Mouse (Mus musculus) liver, embryonic 15.5 days (tissue): ENCODE measurements around the gene Tlk1. TPM values are rescaled to one million over a fixed set of nuclear protein-coding genes. Genes with fewer than 3 reads are reported as not detected.

Experiments used
- ATAC-seq: fragments of 200-750 bp; cut with Nextera tagmentation; 2 replicates; pipeline ENCODE4 v1.8.0; 2017; ENCODE audit warnings: moderate number of reproducible peaks, mild to moderate bottlenecking, moderate library complexity; ENCODE audit not compliant: insufficient read depth
- H3K27ac ChIP-seq: fragments of 300-500 bp; sonication (generic); replicated peaks from 2 replicates; pipeline ENCODE4 v1.5.1; 2015; ENCODE audit warnings: mild to moderate bottlenecking, inconsistent platforms
- H3K27me3 ChIP-seq: fragments of 300-500 bp; sonication (generic); 2 replicates; pipeline ENCODE4 v1.6.1; 2015; ENCODE audit warnings: mild to moderate bottlenecking, inconsistent platforms
- H3K36me3 ChIP-seq: fragments of 300-500 bp; sonication (generic); replicated peaks from 2 replicates; pipeline ENCODE4 v1.6.1; 2015; ENCODE audit warnings: moderate library complexity, mild to moderate bottlenecking, inconsistent platforms
- H3K4me1 ChIP-seq: fragments of 300-500 bp; sonication (generic); replicated peaks from 2 replicates; pipeline ENCODE4 v1.6.1; 2015; ENCODE audit warnings: inconsistent platforms
- H3K4me2 ChIP-seq: fragments of 300-500 bp; sonication (generic); 2 replicates; pipeline ENCODE4 v1.6.1; 2015; ENCODE audit warnings: moderate library complexity, mild to moderate bottlenecking, inconsistent platforms
- H3K4me3 ChIP-seq: fragments of 300-500 bp; sonication (generic); replicated peaks from 2 replicates; pipeline ENCODE4 v1.5.1; 2015; ENCODE audit warnings: mild to moderate bottlenecking, inconsistent platforms
- H3K9ac ChIP-seq: fragments of 300-500 bp; sonication (generic); 2 replicates; pipeline ENCODE4 v1.6.1; 2015; ENCODE audit warnings: moderate library complexity, mild to moderate bottlenecking, inconsistent platforms
- H3K9me3 ChIP-seq: fragments of 300-500 bp; sonication (generic); replicated peaks from 2 replicates; pipeline ENCODE4 v1.6.1; 2016; ENCODE audit warnings: inconsistent platforms
- WGBS: fragments of 180-500 bp; shearing (Covaris S2); methylation state at CpG from one replicate; pipeline ENCODE4 v1.1.7; 2015; ENCODE audit warnings: mixed read lengths; ENCODE audit not compliant: insufficient replicate concordance; 5-methylcytosine and 5-hydroxymethylcytosine counted together
- polyA plus RNA-seq: library from polyadenylated mRNA; unstranded; fragments of >200 nt; fragmentation: Nextera tagmentation; extraction: Ambion mirVana; gene quantifications from 2 replicates; pipeline ENCODE4 v1.2.1, GENCODE M21; 2015

The Tlk1 gene
- 29.0 and 30.1 TPM in 2 replicates for polyA plus RNA-seq

DNA sequence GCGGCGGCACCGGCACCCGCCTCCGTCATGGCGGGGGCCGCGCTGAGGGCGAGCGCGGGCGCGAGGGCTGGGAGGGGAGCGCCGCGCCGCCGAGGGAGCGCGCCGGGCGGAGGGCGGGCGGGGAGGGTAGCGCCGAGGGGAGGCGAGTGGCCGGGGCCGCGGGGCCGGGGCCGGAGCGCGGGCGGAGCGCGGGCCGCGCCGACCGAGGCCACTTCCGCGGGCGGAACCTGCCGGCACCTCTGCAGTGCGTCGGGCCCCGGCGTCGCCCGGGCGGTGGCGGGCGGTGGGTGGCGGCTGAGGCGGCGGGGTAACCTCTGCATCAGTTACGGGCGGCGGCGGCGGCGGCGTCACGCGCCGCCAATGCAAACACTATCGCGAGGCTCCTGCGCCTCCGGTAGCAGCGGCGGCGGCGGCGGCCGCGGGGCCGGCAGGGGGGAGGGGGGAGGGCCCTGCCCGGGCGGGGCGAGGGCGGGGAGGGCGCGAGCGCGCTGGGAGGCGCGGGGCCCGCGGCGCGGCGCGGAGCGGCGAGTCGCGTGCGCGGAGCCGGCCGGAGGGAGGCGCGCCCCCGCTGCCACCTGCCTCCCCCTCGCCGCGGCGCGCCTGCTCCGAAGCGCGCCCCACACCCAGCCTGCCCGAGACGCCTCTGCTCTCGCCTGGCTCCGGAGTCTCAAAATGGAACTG, at the start of gene Tlk1:
Gene Tlk1, minus strand, starts transcription at position 358 of the 681 bp plus-strand sequence.
- Histone ChIP-seq H3K9me3 (no peaks in the 10 kb centered on the region), H3K27ac (peak within 1 kb of the TSS; percentile 100), H3K27me3 (no peaks in the 10 kb centered on the region), H3K36me3 (no peaks in the 10 kb centered on the region), H3K4me2 (peak within 1 kb of the TSS; percentile 65), H3K4me3 (peak within 1 kb of the TSS; percentile 99), H3K9ac (peak within 1 kb of the TSS; percentile 99), H3K4me1 (peaks cover 69% of the 10 kb centered on the region)
- under 1% methylated on average over 102 of the region's 118 CpGs for WGBS
- peak; percentile 80 for ATAC-seq

DNA sequence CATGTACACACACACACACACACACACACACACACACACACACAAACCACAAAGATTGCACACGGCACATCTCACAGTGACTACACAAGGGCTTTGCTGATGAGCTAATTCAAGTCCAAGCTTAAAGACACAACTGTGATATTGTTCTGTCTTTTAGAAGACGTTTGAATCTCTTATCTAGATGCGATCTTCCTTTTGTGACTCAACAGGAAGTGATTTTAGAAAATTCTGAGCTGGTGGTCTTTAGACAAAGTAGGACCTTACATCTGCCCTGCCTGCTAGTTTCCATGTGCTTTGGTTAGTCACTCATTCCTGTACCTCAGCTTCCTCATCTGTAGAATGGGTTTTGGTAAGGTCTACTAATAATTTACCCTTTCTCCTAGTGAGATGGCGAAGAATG, 49.6 kb upstream of the Tlk1 start:
- Histone ChIP-seq H3K27ac (no peak overlapping the region), H3K4me1 (peaks cover 24% of the 10 kb centered on the region), H3K36me3 (no peaks in the 10 kb centered on the region), H3K27me3 (0 out of 2 replicates have a peak, but pooled peaks cover 3% of the 10 kb centered on the region), H3K9ac (no peak overlapping the region), H3K4me3 (no peak overlapping the region), H3K9me3 (no peaks in the 10 kb centered on the region), H3K4me2 (no peak overlapping the region)
- ATAC-seq = no peak
- 47% methylated on average over 4 of the region's 4 CpGs for WGBS

DNA sequence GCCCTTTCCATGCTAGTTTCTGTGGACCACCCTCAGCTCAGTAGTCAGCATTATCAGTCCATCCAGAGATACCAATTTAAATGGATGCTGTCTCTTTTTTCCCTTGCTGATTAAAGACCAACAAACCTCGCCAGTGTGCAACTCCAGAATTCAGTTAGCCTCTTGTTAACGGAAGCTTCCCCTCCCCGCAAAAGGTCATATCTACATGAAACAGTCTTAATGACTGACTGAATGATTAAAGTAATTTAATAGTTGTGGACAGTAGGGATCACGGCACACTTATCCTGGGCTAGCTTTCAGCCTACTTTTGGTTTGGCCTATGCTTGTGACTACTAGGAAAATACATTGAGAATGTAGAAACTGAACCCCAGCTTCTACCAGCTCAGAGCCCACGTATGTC, 47.6 kb upstream of the Tlk1 start:
- peaks cover 24% of the 10 kb centered on the region for H3K4me1 ChIP-seq
- 32% methylated on average over 5 of the region's 5 CpGs for WGBS
- H3K27me3 ChIP-seq = 0 out of 2 replicates have a peak, but pooled peaks cover 3% of the 10 kb centered on the region
- H3K4me2 ChIP-seq = no peak overlapping the region
- no peak overlapping the region for H3K27ac ChIP-seq
- H3K9ac ChIP-seq = no peak overlapping the region
- H3K36me3 ChIP-seq = no peaks in the 10 kb centered on the region
- H3K4me3 ChIP-seq = no peak overlapping the region
- no peak for ATAC-seq
- no peaks in the 10 kb centered on the region for H3K9me3 ChIP-seq

DNA sequence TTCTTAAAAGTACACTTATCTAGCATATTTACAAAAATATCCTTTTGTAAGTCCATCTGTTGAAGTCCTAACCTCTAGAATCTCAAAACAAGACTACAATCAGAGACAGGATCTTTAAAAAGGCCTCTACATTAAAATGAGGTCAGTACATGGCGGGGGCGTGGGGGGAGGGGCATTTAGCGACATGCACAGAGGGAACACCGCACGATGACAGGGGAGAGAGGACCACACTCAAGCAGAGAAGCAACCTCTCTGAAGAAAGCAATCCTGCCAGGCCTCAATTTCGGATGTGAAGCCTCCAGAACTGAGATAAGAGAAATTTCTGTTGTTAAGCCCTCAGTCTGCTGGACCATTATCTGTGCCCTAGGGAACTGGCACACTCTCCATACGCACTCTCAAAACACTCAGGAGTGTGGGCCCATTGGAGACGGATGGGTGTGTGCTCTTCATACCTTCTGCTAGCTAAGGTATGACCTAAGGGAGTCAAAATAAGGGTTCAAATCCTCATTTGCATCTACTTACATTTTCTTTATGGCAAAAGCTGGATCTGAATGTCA, 46.0 kb upstream of the Tlk1 start:
- no peak overlapping the region for H3K4me3 ChIP-seq
- H3K27ac ChIP-seq = no peak overlapping the region
- WGBS = 23% methylated on average over 8 of the region's 8 CpGs
- no peaks in the 10 kb centered on the region for H3K36me3 ChIP-seq
- H3K27me3 ChIP-seq = 0 out of 2 replicates have a peak, but pooled peaks cover 3% of the 10 kb centered on the region
- H3K4me1 ChIP-seq = peaks cover 24% of the 10 kb centered on the region
- H3K9ac ChIP-seq = no peak overlapping the region
- H3K4me2 ChIP-seq = no peak overlapping the region
- 0 out of 2 replicates have a peak, but pooled peaks have one; percentile 12 for ATAC-seq
- H3K9me3 ChIP-seq = no peaks in the 10 kb centered on the region

DNA sequence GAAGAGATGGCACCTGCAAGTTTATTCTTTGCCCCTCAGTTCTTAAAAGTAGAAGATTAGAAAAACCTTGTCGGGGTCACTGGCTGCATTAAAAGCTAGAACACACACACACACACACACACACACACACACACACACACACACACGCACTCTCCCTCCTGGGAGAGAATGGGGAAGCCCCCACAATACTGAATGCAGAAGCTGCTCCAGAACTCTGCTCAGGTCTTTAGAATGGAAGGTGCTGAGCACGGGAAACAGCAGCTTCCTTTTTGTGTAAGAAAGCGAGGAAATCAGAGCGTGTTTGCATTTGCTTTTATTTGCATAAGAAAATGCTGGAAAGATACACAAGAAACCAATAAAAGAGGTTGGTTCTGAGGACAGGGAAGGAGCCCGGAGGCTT, 45.3 kb upstream of the Tlk1 start:
- no peak overlapping the region for H3K27ac ChIP-seq
- 26% methylated on average over 6 of the region's 6 CpGs for WGBS
- H3K4me1 ChIP-seq = peaks cover 24% of the 10 kb centered on the region
- ATAC-seq = no peak
- H3K4me2 ChIP-seq = no peak overlapping the region
- no peak overlapping the region for H3K4me3 ChIP-seq
- no peaks in the 10 kb centered on the region for H3K9me3 ChIP-seq
- no peaks in the 10 kb centered on the region for H3K36me3 ChIP-seq
- 0 out of 2 replicates have a peak, but pooled peaks cover 3% of the 10 kb centered on the region for H3K27me3 ChIP-seq
- H3K9ac ChIP-seq = no peak overlapping the region

DNA sequence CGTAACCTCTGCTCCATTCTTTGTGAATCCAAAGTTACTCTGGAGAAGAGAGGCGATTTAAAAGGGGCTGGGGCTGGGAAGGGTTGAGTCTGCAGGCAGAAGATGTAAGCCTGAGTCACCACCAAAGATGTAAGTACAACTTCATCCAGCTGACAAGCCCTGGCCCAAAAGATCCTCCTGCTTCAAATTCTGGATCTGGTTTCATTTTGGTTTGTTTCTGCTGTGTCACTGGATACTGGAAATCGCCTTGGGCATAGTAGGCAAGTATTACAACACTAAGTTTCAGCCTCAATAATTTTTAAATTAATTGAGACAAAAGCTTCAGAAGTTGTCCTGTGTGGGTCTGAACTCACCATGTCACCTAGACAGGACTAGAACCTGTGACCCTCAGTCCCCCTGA, 43.6 kb upstream of the Tlk1 start:
- Histone ChIP-seq H3K27ac (no peak overlapping the region), H3K4me3 (no peak overlapping the region), H3K36me3 (no peaks in the 10 kb centered on the region), H3K4me1 (peaks cover 24% of the 10 kb centered on the region), H3K9ac (no peak overlapping the region), H3K9me3 (no peaks in the 10 kb centered on the region), H3K27me3 (no peaks in the 10 kb centered on the region), H3K4me2 (no peak overlapping the region)
- 72% methylated on average over 3 of the region's 3 CpGs for WGBS
- ATAC-seq = no peak

DNA sequence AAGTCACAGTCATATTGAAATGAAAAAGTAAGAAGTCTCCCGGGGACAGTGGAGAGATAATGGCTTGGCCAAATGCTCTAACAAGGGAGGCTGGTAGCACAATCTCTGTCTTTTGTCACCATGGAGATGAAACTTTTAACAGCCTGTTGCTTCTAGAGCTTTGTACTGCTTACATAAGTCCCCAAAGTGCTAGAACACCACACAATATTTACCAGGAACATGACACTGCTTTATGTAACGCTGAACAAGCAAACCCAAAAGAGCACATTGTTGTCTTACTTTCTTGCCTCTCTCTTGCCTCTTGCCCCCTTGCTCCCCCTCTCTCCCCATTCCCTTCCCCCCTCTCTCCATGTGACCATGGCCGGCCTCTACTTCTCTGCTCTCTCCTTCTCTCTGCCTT, 41.7 kb upstream of the Tlk1 start:
- peaks cover 17% of the 10 kb centered on the region for H3K4me1 ChIP-seq
- H3K4me3 ChIP-seq = no peak overlapping the region
- H3K4me2 ChIP-seq = no peak overlapping the region
- no peaks in the 10 kb centered on the region for H3K27me3 ChIP-seq
- no peaks in the 10 kb centered on the region for H3K9me3 ChIP-seq
- ATAC-seq = no peak
- WGBS = 63% methylated on average over 3 of the region's 3 CpGs
- H3K9ac ChIP-seq = no peak overlapping the region
- H3K27ac ChIP-seq = no peak overlapping the region
- no peaks in the 10 kb centered on the region for H3K36me3 ChIP-seq

DNA sequence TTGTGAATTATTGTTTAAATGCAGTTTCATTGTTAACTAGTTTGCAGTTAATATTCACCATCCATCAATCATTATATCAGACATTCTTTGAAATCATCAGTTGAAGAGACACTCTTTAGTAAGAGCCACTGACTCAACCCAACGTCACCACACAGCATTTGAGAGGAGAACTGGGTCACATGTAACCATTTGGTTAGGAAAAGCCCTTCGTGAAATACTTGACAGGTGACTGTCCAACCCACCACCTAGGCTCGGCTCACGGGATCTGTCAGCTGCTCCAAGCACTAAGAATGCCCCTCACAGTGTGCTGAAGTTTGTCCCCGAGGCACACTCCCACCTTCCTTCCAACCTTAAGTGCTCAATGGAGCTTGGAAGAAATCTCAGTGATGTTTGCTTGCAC, 37.4 kb upstream of the Tlk1 start:
- no peak overlapping the region for H3K4me3 ChIP-seq
- no peak overlapping the region for H3K4me2 ChIP-seq
- no peaks in the 10 kb centered on the region for H3K27me3 ChIP-seq
- no peak overlapping the region for H3K9ac ChIP-seq
- no peak overlapping the region for H3K27ac ChIP-seq
- H3K4me1 ChIP-seq = no peaks in the 10 kb centered on the region
- H3K36me3 ChIP-seq = no peaks in the 10 kb centered on the region
- H3K9me3 ChIP-seq = no peaks in the 10 kb centered on the region
- no peak for ATAC-seq
- WGBS = 67% methylated on average over 5 of the region's 5 CpGs

DNA sequence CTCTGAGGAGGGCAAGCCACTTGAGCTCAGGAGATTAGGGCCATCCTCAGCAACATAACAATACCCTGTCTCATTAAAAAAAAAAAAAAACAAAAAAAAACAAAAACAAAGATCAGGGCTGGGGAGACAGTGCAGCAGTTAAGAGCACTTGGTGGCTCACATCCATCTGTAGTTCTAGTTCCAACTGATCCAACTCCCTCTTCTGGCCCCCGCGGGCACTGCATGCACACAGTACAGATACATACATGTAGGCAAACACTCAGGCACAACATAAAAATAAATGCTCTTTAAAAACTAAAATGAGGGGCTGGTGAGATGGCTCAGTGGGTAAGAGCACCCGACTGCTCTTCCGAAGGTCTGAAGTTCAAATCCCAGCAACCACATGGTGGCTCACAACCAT, 34.2 kb upstream of the Tlk1 start:
- Histone ChIP-seq H3K9ac (no peak overlapping the region), H3K4me3 (no peak overlapping the region), H3K27ac (no peak overlapping the region), H3K4me1 (no peaks in the 10 kb centered on the region), H3K36me3 (no peaks in the 10 kb centered on the region), H3K27me3 (no peaks in the 10 kb centered on the region), H3K4me2 (no peak overlapping the region), H3K9me3 (no peaks in the 10 kb centered on the region)
- ATAC-seq = no peak
- 89% methylated on average over 4 of the region's 4 CpGs for WGBS

DNA sequence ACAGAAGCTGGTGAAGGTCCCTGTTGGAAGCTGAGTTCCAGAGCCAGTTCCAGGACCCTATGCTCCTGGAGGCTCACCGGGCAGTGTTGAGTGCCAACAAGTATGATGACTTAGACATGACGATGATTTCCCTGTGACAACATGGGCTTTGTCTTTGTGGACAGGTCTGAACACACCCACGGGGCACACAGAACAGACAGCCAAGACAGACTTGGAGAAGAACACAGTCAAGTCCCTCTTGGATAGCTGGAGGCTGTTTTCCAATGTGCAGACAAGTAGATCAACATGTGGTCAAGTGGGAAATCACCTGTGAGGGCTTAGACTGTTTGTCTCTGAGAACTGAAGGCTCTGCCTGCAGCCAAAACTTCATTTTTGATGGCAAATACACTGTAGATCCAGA, 31.4 kb upstream of the Tlk1 start:
- no peak overlapping the region for H3K9ac ChIP-seq
- no peaks in the 10 kb centered on the region for H3K27me3 ChIP-seq
- WGBS = 68% methylated on average over 3 of the region's 3 CpGs
- H3K27ac ChIP-seq = no peak overlapping the region
- H3K4me1 ChIP-seq = no peaks in the 10 kb centered on the region; the same call in 1 of the 2 replicates
- H3K36me3 ChIP-seq = no peaks in the 10 kb centered on the region
- no peak overlapping the region for H3K4me3 ChIP-seq
- no peak for ATAC-seq
- H3K4me2 ChIP-seq = no peak overlapping the region
- no peaks in the 10 kb centered on the region for H3K9me3 ChIP-seq

DNA sequence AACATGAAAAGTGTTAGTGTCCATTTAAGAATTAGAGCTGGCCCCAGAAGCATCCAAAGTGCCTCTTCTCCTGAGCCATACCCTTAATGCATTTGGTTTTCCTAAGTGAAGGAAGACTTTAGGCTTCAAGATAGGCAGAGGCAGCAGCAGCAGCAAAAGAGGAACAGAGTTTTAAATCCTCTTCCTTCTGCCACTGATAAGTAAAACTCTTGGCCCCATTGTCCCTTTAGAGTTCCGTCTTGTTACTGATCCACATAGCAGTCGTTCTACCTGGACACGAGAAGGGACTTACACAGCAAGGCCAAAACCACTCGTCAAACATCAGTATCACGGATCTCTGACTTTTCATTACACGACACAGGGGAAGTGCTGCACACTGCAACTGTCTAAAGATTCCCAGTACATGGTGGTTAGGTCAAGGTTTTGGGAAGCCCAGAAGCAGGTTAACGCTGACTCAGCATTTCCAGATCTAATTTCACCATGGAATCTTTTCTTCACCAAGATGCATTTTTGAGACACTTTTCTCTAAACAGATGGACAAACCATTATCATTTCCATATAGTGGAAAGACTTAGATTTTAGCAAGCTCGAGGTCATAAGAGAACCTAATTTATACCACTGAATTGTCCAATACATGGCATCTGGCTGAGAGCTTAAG, 28.8 kb upstream of the Tlk1 start:
- no peak for ATAC-seq
- no peak overlapping the region for H3K4me3 ChIP-seq
- no peak overlapping the region for H3K4me2 ChIP-seq
- H3K9ac ChIP-seq = no peak overlapping the region
- 33% methylated on average over 8 of the region's 8 CpGs for WGBS
- no peaks in the 10 kb centered on the region; the same call in 1 of the 2 replicates for H3K4me1 ChIP-seq
- H3K27me3 ChIP-seq = no peaks in the 10 kb centered on the region
- no peaks in the 10 kb centered on the region for H3K36me3 ChIP-seq
- no peak overlapping the region for H3K27ac ChIP-seq
- no peaks in the 10 kb centered on the region for H3K9me3 ChIP-seq
